ENCODE assay signal across 8 mouse cellular contexts in genomic region chr10:8133451-8133952, GRCm38 (mm10).
DNase-seq lines count a peak whose midpoint lies in the region; ATAC-seq and TF ChIP-seq lines count a peak whose summit lies in the region.

No protein-coding gene starts in this region.

- peak; percentile 55 for DNase-seq in liver, adult 2 months (ENCODE audit: extremely low read depth, low read depth, low spot score)
- peak; percentile 30 for DNase-seq in limb, embryonic 11.5 days (ENCODE audit: low spot score)
- no peak for DNase-seq in adrenal gland, adult (ENCODE audit: inconsistent age in 2 of 2, low spot score in 1 of 2)
- no peak for DNase-seq in cerebellum, adult 11-12 months
- no peak for DNase-seq in left cerebral cortex, postnatal 25 days (ENCODE audit: low spot score in 2 of 2)

- no peaks in the 10 kb centered on the region for H3K9me3 ChIP-seq in liver, embryonic 12.5 days (replicated peaks)
- H3K9me3 ChIP-seq in forebrain, embryonic 12.5 days: no peaks in the 10 kb centered on the region
- no peaks in the 10 kb centered on the region for H3K9me3 ChIP-seq in limb, embryonic 11.5 days (ENCODE audit: control insufficient read depth, low read length)
- H3K9me3 ChIP-seq in neural tube, embryonic 15.5 days (replicated peaks): no peaks in the 10 kb centered on the region

- H3K4me2 ChIP-seq in liver, embryonic 12.5 days: no peak overlapping the region
- H3K4me2 ChIP-seq in forebrain, embryonic 12.5 days: peak overlapping the region; percentile 34
- H3K4me2 ChIP-seq in limb, embryonic 11.5 days (ENCODE audit: low read depth, severe bottlenecking): no peak overlapping the region
- peak overlapping the region; percentile 34 for H3K4me2 ChIP-seq in neural tube, embryonic 15.5 days

- no peak for ATAC-seq in liver, embryonic 12.5 days
- ATAC-seq in forebrain, embryonic 12.5 days (ENCODE audit: low FRiP score): peak; percentile 68; the same call in 1 of the 2 replicates
- peak; percentile 32; the same call in 1 of the 2 replicates for ATAC-seq in limb, embryonic 11.5 days (ENCODE audit: insufficient number of reproducible peaks, low FRiP score, low TSS enrichment, low read depth)
- ATAC-seq in neural tube, embryonic 15.5 days (ENCODE audit: low FRiP score): peak; percentile 79; the same call in 1 of the 2 replicates

- H3K27ac ChIP-seq in liver, adult 2 months (replicated peaks; ENCODE audit: insufficient read depth, low read depth, low read length): no peak overlapping the region
- H3K27ac ChIP-seq in liver, embryonic 12.5 days: no peak overlapping the region
- H3K27ac ChIP-seq in forebrain, embryonic 12.5 days: no peak overlapping the region
- no peak overlapping the region for H3K27ac ChIP-seq in limb, embryonic 11.5 days (replicated peaks; ENCODE audit: low read depth, low read length)
- no peak overlapping the region for H3K27ac ChIP-seq in neural tube, embryonic 15.5 days (replicated peaks)

- H3K27me3 ChIP-seq in liver, adult 2 months (ENCODE audit: control insufficient read depth, insufficient read depth, low read length): no peaks in the 10 kb centered on the region
- no peaks in the 10 kb centered on the region for H3K27me3 ChIP-seq in liver, embryonic 12.5 days (replicated peaks)
- H3K27me3 ChIP-seq in forebrain, embryonic 12.5 days: 0 out of 2 replicates have a peak, but pooled peaks cover 6% of the 10 kb centered on the region
- H3K27me3 ChIP-seq in limb, embryonic 11.5 days (ENCODE audit: control insufficient read depth, insufficient read depth, low read length): no peaks in the 10 kb centered on the region
- H3K27me3 ChIP-seq in neural tube, embryonic 15.5 days (replicated peaks): no peaks in the 10 kb centered on the region

- 19% methylated on average over 13 of the region's 13 CpGs for WGBS in liver, adult 2 months
- 61% methylated on average over 13 of the region's 13 CpGs for WGBS in liver, embryonic 12.5 days (ENCODE audit: insufficient replicate concordance)
- WGBS in forebrain, embryonic 12.5 days: 18% methylated on average over 13 of the region's 13 CpGs
- WGBS in limb, embryonic 11.5 days: 42% methylated on average over 13 of the region's 13 CpGs
- WGBS in neural tube, embryonic 15.5 days: 22% methylated on average over 13 of the region's 13 CpGs

- no peaks in the 10 kb centered on the region for H3K36me3 ChIP-seq in liver, adult 2 months (ENCODE audit: control insufficient read depth, insufficient read depth, low read length)
- H3K36me3 ChIP-seq in liver, embryonic 12.5 days: no peaks in the 10 kb centered on the region
- no peaks in the 10 kb centered on the region for H3K36me3 ChIP-seq in forebrain, embryonic 12.5 days (replicated peaks)
- no peaks in the 10 kb centered on the region for H3K36me3 ChIP-seq in limb, embryonic 11.5 days (ENCODE audit: control insufficient read depth, insufficient read depth, low read length)
- H3K36me3 ChIP-seq in neural tube, embryonic 15.5 days: no peaks in the 10 kb centered on the region

- no peaks in the 10 kb centered on the region for H3K79me2 ChIP-seq in liver, adult 2 months (ENCODE audit: control insufficient read depth, insufficient read depth, low read length)

- no peak overlapping the region for H3K4me3 ChIP-seq in liver, adult 2 months (ENCODE audit: insufficient read depth, low read depth, low read length)
- H3K4me3 ChIP-seq in liver, embryonic 12.5 days: no peak overlapping the region
- H3K4me3 ChIP-seq in forebrain, embryonic 12.5 days (replicated peaks): no peak overlapping the region
- H3K4me3 ChIP-seq in limb, embryonic 11.5 days (ENCODE audit: low read depth, low read length): no peak overlapping the region
- no peak overlapping the region for H3K4me3 ChIP-seq in neural tube, embryonic 15.5 days (replicated peaks)

- TF ChIP-seq POLR2A in liver, adult 2 months (IDR thresholded peaks at IDR 0.05; ENCODE audit: extremely low read depth, insufficient read depth, low read length): no peak

- 0 out of 2 replicates have a peak, but pooled peaks cover 2% of the 10 kb centered on the region for H3K4me1 ChIP-seq in liver, adult 2 months (ENCODE audit: control insufficient read depth, insufficient read depth, low read length)
- H3K4me1 ChIP-seq in liver, embryonic 12.5 days: peaks cover 27% of the 10 kb centered on the region
- peaks cover 13% of the 10 kb centered on the region for H3K4me1 ChIP-seq in forebrain, embryonic 12.5 days
- peaks cover 5% of the 10 kb centered on the region; the same call in 1 of the 2 replicates for H3K4me1 ChIP-seq in limb, embryonic 11.5 days (ENCODE audit: control insufficient read depth, insufficient read depth, low read length)
- peaks cover 10% of the 10 kb centered on the region; the same call in 1 of the 2 replicates for H3K4me1 ChIP-seq in neural tube, embryonic 15.5 days

- H3K9ac ChIP-seq in liver, adult 2 months (ENCODE audit: low read depth, low read length): no peak overlapping the region
- no peak overlapping the region for H3K9ac ChIP-seq in liver, embryonic 12.5 days
- no peak overlapping the region for H3K9ac ChIP-seq in forebrain, embryonic 12.5 days
- no peak overlapping the region for H3K9ac ChIP-seq in limb, embryonic 11.5 days (ENCODE audit: low read length)
- no peak overlapping the region for H3K9ac ChIP-seq in neural tube, embryonic 15.5 days (replicated peaks)

- intact Hi-C loops in left cerebral cortex, postnatal 25 days (cut with DNase I): no loop called here

- no peak for TF ChIP-seq CTCF in liver, adult 2 months (IDR thresholded peaks at IDR 0.05; ENCODE audit: low read depth, low read length)

Comparison
In these comparisons a context has a peak if more than half of its experiments do, and no peak if none do; other contexts are left out.
1. DNase-seq: peak in liver, adult 2 months (single experiment) and limb, embryonic 11.5 days (single experiment); none in adrenal gland, adult (0 of 2), cerebellum, adult 11-12 months (single experiment) and left cerebral cortex, postnatal 25 days (0 of 2).
2. H3K4me2 ChIP-seq: peak in forebrain, embryonic 12.5 days (single experiment) and neural tube, embryonic 15.5 days (single experiment); none in liver, embryonic 12.5 days (single experiment) and limb, embryonic 11.5 days (single experiment).